Mouse (Mus musculus): Measurements from ENCODE around the gene C130074G19Rik.

C130074G19Rik gene

DNA sequence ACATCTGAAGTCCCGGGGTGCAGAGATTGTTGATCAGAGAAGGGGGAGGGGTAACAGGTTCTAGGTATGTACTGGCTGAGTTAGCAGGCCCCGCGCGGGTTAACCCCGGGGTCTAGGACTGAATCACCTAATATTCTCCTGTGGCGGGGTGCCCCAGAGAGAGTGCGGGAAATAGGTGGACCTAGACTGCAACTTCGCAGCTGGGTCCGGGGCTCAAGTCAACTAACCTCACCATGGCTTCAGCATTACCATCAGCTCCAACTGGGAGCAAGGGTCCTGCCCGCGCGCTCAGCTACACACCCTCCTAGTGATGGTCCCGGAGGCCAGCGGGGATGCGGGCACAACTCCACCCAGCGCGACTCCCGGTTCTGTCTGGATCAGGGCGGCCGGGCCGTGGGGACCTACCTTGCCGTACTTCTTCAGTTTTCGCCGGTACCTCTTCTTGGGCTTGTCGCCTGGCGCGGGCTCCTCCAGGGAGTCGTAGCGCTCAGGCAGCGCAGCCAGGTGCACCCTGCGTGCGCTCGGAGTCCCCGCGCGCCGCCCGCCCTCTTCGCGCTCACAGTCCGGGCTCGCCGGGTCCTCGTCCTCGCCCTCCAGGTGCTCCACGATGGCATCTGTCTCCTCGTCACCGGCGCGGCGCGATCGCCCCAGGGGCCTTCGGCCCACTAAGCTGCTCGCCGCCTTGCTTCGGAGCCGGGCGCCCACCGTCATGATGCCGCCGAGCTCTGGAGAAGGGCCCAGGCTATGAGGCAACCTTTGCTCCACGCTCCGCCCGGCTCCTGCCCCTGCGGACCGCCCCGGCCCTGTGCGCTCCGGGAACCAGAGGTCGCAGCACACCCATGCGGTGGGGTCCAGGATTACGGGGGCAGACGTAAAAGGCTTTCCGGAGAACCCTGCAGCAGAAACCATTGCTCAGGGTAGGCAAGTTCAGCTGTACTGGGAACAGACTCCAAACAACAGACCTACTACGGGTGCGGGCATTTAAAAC is at the start of gene C130074G19Rik:
Gene C130074G19Rik, minus strand, starts transcription at position 938 of the 988 bp plus-strand sequence.
- peak; percentile 20 for DNase-seq (ENCODE audit: low read depth)

GRCm38 (mm10) chr1:184931097-184931496 is 48.1 kb upstream of the C130074G19Rik start:
- DNase-seq (ENCODE audit: low read depth) = no peak

GRCm38 (mm10) chr1:184928382-184928781 is 45.4 kb upstream of the C130074G19Rik start:
- no peak for DNase-seq (ENCODE audit: low read depth)

DNA sequence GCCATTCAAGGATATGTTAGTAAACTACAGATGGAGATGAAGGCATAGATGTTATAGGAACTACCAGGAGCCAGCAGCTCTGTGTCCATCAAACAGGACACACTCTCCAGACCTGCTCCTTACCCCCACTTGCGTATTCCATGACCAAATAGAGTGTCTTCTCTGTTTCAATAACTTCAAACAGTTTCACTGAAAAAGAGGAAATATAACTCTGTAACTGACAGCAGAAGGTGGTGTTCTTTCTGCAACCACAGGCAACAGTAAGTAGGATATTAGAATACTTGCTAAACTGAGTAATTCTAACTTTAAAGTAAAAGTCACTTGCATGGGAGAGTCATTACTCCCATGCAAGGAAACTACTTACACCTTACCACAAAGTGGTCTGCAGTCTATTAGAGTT is 44.9 kb upstream of the C130074G19Rik start:
- no peak for DNase-seq (ENCODE audit: low read depth)

DNA sequence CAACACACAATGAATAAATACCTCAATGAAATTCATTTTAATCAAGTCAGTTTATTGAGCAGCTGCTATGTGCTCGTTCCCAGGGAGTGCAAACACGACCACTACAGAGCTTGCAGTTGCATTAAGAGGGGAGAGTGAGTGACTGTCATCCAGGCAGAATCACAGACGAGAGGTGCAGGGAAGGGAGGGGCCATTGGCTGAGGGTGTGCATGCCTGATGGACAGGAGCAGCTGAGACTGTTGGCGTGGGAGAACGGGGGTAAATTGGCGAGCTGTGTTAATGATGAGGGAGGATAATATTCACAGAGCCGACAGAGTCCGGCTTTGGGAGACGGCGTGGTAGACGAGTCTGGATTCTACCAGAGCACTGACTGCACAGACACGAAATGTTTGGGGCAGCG is 39.8 kb upstream of the C130074G19Rik start:
- no peak for DNase-seq (ENCODE audit: low read depth)

DNA sequence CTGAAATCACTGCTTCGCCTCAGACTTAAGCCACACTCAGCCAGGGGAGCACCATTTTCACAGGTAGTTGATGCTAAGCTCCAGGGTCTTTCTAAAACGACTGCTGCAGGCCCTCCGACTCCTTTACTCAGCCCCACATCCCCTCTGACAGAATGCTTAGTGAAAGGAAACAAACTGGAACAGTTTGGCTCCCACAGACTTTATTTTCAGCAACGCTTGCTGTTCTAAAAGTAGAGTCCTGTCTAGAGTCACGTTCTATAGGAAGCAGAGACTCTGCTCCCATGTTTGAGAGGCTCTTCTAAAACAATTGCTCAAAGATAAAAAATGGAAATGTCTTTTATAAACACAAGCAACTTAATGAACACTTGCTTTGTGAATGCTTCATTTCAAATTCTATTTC is 37.0 kb upstream of the C130074G19Rik start:
- DNase-seq (ENCODE audit: low read depth) = no peak

DNA sequence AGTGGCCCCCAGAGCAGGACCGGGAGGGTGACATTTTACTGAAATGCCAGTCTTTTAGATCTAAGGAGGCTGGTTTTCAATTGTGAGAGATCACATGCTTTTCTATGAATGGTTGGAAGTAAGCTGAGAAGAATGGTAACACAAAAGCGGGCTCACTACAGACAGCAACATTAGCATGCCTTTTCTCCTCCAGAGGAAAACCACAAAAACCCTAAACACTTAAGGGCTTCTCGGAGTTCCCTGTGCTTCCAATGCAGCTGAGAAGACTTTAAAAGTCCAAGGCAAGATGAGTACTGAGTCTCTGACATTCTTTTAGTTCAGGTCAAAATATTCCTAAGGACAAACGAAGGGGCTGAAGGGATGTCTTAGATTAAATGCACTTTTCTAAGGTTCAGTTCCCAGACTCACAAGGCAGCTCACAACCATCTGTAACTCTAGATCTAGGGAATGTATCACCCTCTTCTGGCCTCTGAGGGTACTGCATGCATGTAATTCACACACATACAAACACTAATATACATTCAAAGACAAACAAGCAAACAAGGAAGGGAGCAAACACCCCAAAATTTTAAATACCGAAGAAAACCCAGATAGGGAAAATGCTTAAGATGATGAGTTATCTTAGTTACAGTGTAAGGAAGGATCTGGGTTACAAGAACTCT is 35.3 kb upstream of the C130074G19Rik start:
- no peak for DNase-seq (ENCODE audit: low read depth)

- DNase-seq (ENCODE audit: low read depth) = no peak
Measured at GRCm38 (mm10) chr1:184912336-184912735, 29.3 kb upstream of the C130074G19Rik start.

GRCm38 (mm10) chr1:184911861-184912260 is 28.8 kb upstream of the C130074G19Rik start:
- peak; percentile 91 for DNase-seq (ENCODE audit: low read depth)

- no peak for DNase-seq (ENCODE audit: low read depth)
Measured at GRCm38 (mm10) chr1:184908558-184908957, 25.5 kb upstream of the C130074G19Rik start.

DNA sequence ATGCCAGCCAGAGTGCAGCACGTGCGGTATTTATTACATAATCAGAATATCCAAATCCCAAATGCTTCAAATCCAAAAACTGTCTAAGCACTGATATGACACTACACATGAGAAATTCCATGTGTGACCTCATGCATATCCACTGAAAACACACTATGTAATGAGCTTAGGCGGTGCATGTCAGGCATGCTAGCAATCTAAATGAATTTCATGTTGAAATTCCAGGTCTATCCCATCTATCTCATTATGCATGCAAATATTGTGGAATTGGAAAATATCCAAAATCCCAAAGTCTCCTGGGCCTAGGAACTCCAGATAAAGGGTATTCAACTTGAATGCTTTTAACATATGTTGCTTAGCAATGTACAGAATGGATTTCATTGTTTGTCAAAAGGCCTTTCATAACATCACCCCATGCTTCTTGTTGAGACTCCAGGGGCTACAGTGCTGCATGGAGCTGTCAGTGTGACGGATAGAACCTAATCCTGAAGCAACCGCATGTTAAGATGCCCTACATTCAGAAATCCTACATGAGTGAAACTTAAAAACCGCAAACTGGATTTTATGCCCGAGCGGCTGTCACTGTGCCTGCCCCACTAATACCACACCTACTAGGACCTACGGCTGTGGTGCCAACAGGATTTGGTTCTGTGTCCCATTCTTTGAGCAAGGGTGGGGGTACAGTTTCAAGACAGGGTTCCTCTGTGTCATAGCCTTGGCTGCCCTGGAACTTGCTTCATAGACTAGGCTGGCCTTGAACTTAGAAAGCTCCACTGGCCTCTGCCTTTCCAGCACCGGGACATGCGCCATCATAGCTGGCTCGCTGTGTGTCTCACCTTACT is 23.1 kb upstream of the C130074G19Rik start:
- no peak for DNase-seq (ENCODE audit: low read depth)

- no peak for DNase-seq (ENCODE audit: low read depth)
Measured at GRCm38 (mm10) chr1:184905371-184905770, 22.4 kb upstream of the C130074G19Rik start.

DNA sequence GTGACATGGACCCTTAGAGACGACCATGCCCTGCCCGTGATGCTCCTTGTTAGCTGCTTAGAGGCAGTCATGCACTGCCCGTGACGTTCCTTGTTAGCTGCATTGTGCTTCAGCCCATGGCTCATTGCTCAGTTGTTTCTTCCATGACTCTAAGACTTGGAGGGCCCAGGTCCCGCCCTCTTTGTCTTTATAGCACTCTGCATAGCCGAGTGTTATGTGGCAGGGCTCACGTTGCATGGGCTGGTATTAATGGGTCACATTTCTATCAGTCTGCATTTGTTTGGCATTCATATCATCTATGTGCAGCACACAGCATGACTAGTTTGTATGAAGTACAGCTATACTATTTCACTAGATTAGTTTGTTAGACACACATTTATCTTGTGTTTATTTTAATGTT is 20.7 kb upstream of the C130074G19Rik start:
- no peak for DNase-seq (ENCODE audit: low read depth)

GRCm38 (mm10) chr1:184902886-184903285 is 19.9 kb upstream of the C130074G19Rik start:
- DNase-seq (ENCODE audit: low read depth) = no peak

DNA sequence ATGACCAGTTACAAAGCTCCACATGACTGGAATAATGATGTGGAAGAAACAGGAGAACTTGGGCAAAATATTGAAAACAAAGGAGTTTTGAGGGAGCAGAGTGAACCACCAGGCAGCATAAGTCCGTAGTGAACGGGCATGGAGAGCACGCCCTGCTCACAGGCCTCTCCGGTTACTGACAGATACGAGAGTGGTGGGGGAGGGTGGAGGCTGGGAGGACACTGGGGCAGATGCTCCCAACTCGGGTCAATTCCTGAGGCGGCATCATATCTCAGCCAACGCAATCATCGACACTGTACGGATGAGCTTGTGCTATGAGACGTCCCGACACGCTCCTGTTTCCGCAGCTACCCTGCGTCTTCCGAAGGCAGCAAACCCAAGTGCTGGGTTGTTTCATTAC is 14.3 kb upstream of the C130074G19Rik start:
- DNase-seq (ENCODE audit: low read depth) = no peak

- no peak for DNase-seq (ENCODE audit: low read depth)
Measured at GRCm38 (mm10) chr1:184891998-184892397, 9.0 kb upstream of the C130074G19Rik start.

- DNase-seq (ENCODE audit: low read depth) = no peak
Measured at GRCm38 (mm10) chr1:184889454-184889853, 6.4 kb upstream of the C130074G19Rik start.

DNA sequence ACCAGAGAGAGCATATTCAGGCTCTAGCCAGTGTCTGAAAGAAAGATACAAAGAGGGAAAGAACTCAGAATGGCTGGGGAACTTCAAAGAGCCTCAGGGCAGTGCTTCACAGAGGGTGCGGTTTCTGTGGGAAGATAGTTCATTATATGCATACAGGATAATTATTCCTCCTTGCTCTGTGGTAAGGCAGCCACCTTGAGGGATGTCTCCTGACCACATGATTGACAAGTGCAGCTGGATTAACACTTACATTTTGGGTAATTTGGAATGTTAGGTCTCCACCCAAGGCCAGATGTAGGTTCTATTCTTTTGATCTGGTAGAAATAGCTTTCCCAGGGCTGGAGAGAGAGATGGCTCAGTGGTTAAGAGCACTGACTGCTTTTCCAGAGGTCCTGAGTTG is 3.1 kb upstream of the C130074G19Rik start:
- no peak for DNase-seq (ENCODE audit: low read depth)

DNA sequence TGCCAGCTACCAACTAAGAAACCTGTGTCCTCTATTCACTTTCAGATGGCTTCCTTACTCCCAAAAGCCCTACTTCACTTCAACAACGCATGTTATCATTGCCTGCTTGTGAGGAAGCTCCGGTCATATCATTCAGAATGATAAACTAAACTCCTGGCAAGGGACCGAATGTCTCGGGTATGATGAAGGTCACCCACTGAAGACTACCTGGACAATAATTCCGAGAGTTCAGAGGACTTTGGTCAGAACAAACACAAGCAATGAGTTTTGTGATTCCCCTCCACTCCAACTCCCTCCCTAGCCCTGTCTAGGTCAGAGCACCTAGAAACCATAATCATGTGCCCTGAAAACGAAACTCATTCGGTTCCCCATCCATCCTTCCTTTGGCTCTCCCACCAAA is 1.2 kb downstream of the C130074G19Rik start:
- no peak for DNase-seq (ENCODE audit: low read depth)

GRCm38 (mm10) chr1:184881211-184881610 is 1.8 kb downstream of the C130074G19Rik start:
- DNase-seq (ENCODE audit: low read depth) = no peak

DNA sequence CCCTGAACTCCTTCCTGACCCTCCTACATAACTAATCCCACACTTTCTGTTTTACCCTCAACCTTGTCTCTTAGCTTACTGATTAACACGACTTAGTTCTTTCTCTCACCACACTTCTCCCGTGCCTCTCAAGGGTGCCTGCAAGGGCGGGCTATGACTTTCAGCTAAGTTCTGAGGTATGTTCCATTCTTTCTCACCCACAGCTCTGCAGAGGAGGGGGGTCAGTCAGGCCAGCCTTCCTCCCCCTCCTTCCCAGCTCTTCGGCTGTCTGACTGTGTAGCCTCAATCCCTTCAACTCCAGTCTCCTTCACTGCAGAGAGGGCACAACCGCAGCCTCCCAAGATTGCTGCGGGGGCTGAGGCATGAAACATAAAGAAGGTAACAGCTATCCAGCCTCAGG is 4.2 kb downstream of the C130074G19Rik start:
- no peak for DNase-seq (ENCODE audit: low read depth)

DNA sequence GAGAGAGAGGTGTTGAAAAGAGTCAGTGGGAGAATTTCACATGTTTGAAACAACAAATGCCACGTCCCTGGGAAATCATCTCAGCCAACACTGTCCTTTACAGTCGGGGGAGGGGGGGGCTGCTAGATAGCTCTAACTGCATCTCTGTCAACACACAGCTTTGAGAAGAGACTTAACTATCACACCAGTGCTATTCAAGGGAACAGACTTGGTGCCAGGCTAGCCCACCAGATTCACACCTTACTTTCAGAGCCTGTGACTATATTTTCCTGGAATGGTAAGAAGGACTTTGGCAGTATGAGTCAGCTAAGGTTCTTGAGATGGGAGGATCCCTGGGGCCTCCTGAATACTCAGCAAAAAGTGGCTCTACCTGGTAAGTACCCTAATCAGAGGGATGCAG is 5.7 kb downstream of the C130074G19Rik start:
- no peak for DNase-seq (ENCODE audit: low read depth)

Data from fibroblast of lung, adult 2 months (primary cell).